Mouse (Mus musculus) testis, adult 2 months (tissue): ENCODE data around the gene Gm20388.

Experiments used
- CTCF ChIP-seq: fragments of 200-500 bp; IDR thresholded peaks from 2 replicates; pipeline ENCODE4 v1.5.1; 2012; ENCODE audit warnings: low read depth, mild to moderate bottlenecking, inconsistent platforms, low read length, moderate library complexity; ENCODE audit not compliant: control insufficient read depth, insufficient read depth, insufficient replicate concordance
- POLR2A ChIP-seq: fragments of 200-500 bp; IDR thresholded peaks from 2 replicates; pipeline ENCODE4 v1.6.1; 2012; ENCODE audit warnings: low read depth, mild to moderate bottlenecking, inconsistent platforms, low read length, moderate library complexity; ENCODE audit not compliant: control insufficient read depth

DNA sequence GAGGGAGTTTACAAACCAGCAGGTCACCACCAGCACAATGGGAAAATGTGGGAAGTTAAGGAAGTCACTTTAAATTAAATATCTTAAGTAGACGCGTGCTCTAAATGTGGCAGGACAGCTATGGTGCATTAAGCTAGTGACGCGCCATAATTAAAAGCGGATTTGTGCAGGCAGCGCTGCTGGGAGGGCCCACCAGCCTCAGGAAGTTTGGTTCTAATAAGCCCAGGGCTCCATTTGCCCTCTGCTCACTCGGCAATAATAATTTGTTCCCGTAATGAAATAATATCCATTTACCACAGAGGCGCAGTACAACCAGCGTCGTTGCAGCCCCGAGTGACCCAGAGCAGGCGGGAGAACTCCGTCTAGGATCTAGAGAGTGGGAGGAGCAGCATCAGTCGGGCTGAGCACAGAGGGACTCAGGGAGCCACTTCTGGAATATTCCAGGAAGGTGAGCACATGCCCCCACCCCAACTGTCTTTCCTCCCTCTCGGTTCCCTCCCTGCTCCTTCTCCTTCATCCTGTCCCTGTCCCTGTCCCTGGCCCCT lies 1040.1 kb downstream of the Gm20388 start:
- no peak for TF ChIP-seq POLR2A
- no peak for TF ChIP-seq CTCF
